Mouse (Mus musculus) megakaryocyte, embryonic 14.5 days (primary cell): Measurements from ENCODE around the gene Slc10a7.

ENCODE experiments used
- FLI1 ChIP-seq: IDR thresholded peaks from 2 replicates; pipeline ENCODE4 v1.6.1; 2012; ENCODE audit warnings: low read length, inconsistent platforms, mixed read lengths
- GATA1 ChIP-seq: IDR thresholded peaks from 3 replicates; pipeline ENCODE4 v1.6.1; 2012; ENCODE audit warnings: mixed read lengths, low read length, inconsistent platforms, borderline replicate concordance

- no peak for TF ChIP-seq GATA1
- TF ChIP-seq FLI1, result no peak
Measured at GRCm38 (mm10) chr8:78549971-78550751, 41.0 kb downstream of the Slc10a7 start.
